Mouse (Mus musculus): ENCODE measurements at regions not wholly inside any gene's neighbourhood (a gene's known extent, or its start where the extent isn't known, plus 50 kb on each side); places are given as distances from the start of the nearest gene placed in this dataset.

GRCm38 (mm10) chr13:28504340-28504739 is 247.0 kb downstream of the Gm11361 start:
- TF ChIP-seq CTCF (IDR thresholded peaks at IDR 0.05): no peak
- Histone ChIP-seq H3K9ac (replicated peaks; ENCODE audit: low read length, poor library complexity, severe bottlenecking) (no peak overlapping the region), H3K4me2 (ENCODE audit: low read depth, low read length, poor library complexity, severe bottlenecking) (no peak overlapping the region), H3K27ac (ENCODE audit: low read depth, low read length) (no peak overlapping the region), H3K27me3 (ENCODE audit: insufficient read depth, low read length) (no peaks in the 10 kb centered on the region), H3K36me3 (ENCODE audit: insufficient read depth, low read length) (no peaks in the 10 kb centered on the region), H3K4me1 (ENCODE audit: insufficient read depth, low read length) (no peaks in the 10 kb centered on the region), H3K4me3 (ENCODE audit: low read depth, low read length) (no peak overlapping the region), H3K9me3 (ENCODE audit: low read length) (no peaks in the 10 kb centered on the region)
- WGBS: 90% methylated on average over 3 of the region's 3 CpGs
- DNase-seq (ENCODE audit: low spot score) (no peak), ATAC-seq (ENCODE audit: low FRiP score) (no peak)

- Histone ChIP-seq H3K4me2 (ENCODE audit: low read depth, low read length, poor library complexity, severe bottlenecking) (no peak overlapping the region), H3K27me3 (ENCODE audit: insufficient read depth, low read length) (no peaks in the 10 kb centered on the region), H3K9me3 (ENCODE audit: low read length) (no peaks in the 10 kb centered on the region), H3K9ac (replicated peaks; ENCODE audit: low read length, poor library complexity, severe bottlenecking) (no peak overlapping the region), H3K36me3 (ENCODE audit: insufficient read depth, low read length) (no peaks in the 10 kb centered on the region), H3K4me1 (ENCODE audit: insufficient read depth, low read length) (no peaks in the 10 kb centered on the region), H3K27ac (ENCODE audit: low read depth, low read length) (no peak overlapping the region), H3K4me3 (ENCODE audit: low read depth, low read length) (no peak overlapping the region)
- ATAC-seq (ENCODE audit: low FRiP score): no peak
- 77% methylated on average over 2 of the region's 2 CpGs for WGBS
- no peak for DNase-seq (ENCODE audit: low spot score)
- no peak for TF ChIP-seq CTCF (IDR thresholded peaks at IDR 0.05)
These were observed 244.8 kb downstream of the Gm11361 start for GRCm38 (mm10) chr13:28502171-28502570.

DNA sequence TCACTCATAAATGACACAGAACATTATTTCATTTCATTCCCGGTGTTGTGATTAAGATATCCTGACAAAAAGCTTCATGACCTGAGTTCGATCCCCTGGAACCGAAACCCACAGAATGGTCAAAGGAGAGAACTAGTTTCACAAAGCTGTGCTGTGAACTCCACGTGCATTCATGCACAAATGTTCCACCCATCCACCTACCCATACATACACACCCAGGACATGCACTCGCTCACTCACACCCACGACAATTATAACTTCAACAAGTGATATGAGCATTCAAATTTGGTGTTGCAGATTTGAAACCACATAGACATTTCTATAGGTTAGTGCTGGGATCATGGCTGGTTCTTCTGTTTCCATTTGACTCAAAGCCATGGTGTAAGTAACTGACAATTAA is 243.4 kb downstream of the Gm11361 start:
- H3K27me3 ChIP-seq (ENCODE audit: insufficient read depth, low read length): no peaks in the 10 kb centered on the region
- H3K4me2 ChIP-seq (ENCODE audit: low read depth, low read length, poor library complexity, severe bottlenecking): no peak overlapping the region
- no peak for TF ChIP-seq CTCF (IDR thresholded peaks at IDR 0.05)
- no peak for ATAC-seq (ENCODE audit: low FRiP score)
- H3K9ac ChIP-seq (replicated peaks; ENCODE audit: low read length, poor library complexity, severe bottlenecking): no peak overlapping the region
- H3K4me1 ChIP-seq (ENCODE audit: insufficient read depth, low read length): no peaks in the 10 kb centered on the region
- no peaks in the 10 kb centered on the region for H3K36me3 ChIP-seq (ENCODE audit: insufficient read depth, low read length)
- WGBS: 95% methylated on average over 6 of the region's 6 CpGs
- DNase-seq (ENCODE audit: low spot score): no peak
- no peak overlapping the region for H3K4me3 ChIP-seq (ENCODE audit: low read depth, low read length)
- H3K9me3 ChIP-seq (ENCODE audit: low read length): no peaks in the 10 kb centered on the region
- H3K27ac ChIP-seq (ENCODE audit: low read depth, low read length): no peak overlapping the region

DNA sequence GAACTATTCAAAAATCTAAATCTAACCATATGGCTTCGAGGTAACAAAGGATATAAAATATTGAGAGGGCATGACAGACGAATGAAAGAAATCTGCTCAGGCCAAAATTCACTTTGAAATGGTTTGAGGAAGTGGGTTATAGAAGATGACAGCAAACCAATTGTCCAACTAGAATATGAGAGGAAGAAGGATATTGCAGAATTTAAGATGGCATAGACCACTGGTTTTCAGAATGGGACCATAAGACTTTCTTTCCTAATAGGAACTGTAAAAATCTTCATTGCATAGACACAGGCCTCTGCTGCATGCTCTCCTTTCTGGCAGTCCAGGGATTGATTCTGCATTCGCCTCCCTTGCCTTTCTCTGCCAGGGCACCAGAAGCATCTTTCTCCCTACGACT is 240.2 kb downstream of the Gm11361 start:
- TF ChIP-seq CTCF (IDR thresholded peaks at IDR 0.05): no peak
- no peak overlapping the region for H3K27ac ChIP-seq (ENCODE audit: low read depth, low read length)
- 81% methylated on average over 4 of the region's 4 CpGs for WGBS

DNA sequence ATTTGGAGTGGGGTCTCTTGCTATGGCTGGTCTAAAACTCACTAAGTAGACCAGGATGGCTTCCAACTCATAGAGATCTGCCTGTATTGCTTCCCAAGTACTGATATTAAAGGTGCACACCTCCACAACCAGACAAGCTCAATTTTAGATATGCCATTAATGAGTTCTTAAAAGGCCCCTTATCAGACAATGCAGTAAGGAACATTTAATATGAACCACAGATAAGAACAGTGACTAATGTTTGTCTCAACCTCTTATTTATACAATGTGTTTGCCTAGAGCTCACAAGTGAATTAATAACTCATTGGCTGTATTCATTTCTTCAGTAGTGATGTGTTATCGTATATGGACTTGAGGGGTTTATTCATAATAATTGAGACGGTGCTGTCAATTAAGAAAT is 234.7 kb downstream of the Gm11361 start:
- Histone ChIP-seq H3K4me3 (ENCODE audit: low read depth, low read length) (no peak overlapping the region), H3K27me3 (ENCODE audit: insufficient read depth, low read length) (no peaks in the 10 kb centered on the region), H3K27ac (ENCODE audit: low read depth, low read length) (no peak overlapping the region), H3K9ac (replicated peaks; ENCODE audit: low read length, poor library complexity, severe bottlenecking) (no peak overlapping the region), H3K4me2 (ENCODE audit: low read depth, low read length, poor library complexity, severe bottlenecking) (no peak overlapping the region), H3K36me3 (ENCODE audit: insufficient read depth, low read length) (no peaks in the 10 kb centered on the region), H3K4me1 (ENCODE audit: insufficient read depth, low read length) (no peaks in the 10 kb centered on the region), H3K9me3 (ENCODE audit: low read length) (no peaks in the 10 kb centered on the region)
- 78% methylated on average over 2 of the region's 2 CpGs for WGBS
- ATAC-seq (ENCODE audit: low FRiP score) (no peak), DNase-seq (ENCODE audit: low spot score) (no peak)
- TF ChIP-seq CTCF (IDR thresholded peaks at IDR 0.05): no peak

More for the DNA sequence above, 240.2 kb downstream of the Gm11361 start:
- Histone ChIP-seq H3K27me3 (ENCODE audit: insufficient read depth, low read length) (no peaks in the 10 kb centered on the region), H3K9ac (replicated peaks; ENCODE audit: low read length, poor library complexity, severe bottlenecking) (no peak overlapping the region), H3K4me3 (ENCODE audit: low read depth, low read length) (no peak overlapping the region), H3K9me3 (ENCODE audit: low read length) (no peaks in the 10 kb centered on the region), H3K4me1 (ENCODE audit: insufficient read depth, low read length) (no peaks in the 10 kb centered on the region), H3K36me3 (ENCODE audit: insufficient read depth, low read length) (no peaks in the 10 kb centered on the region), H3K4me2 (ENCODE audit: low read depth, low read length, poor library complexity, severe bottlenecking) (no peak overlapping the region)
- DNase-seq (ENCODE audit: low spot score) (no peak), ATAC-seq (ENCODE audit: low FRiP score) (no peak)

DNA sequence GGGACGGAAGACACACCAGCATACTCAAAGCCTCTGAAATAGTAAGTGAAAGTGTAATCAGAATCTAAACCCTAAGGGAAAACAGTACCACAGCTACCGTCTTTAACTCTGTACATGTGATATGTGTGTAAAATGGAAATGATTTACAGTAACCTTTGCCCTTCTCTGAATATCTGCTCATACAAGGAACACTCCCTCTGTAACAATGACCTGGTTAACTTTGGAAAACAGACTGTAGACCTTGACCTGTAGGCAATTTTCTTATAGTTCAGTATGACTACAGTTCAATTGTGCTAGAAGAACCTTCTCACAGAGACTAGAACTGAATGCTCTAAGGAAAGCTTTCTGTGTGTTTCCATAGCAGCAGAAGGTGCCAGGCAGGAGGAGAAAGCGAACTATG is 226.4 kb downstream of the Gm11361 start:
- Histone ChIP-seq H3K36me3 (ENCODE audit: insufficient read depth, low read length) (no peaks in the 10 kb centered on the region), H3K4me1 (ENCODE audit: insufficient read depth, low read length) (no peaks in the 10 kb centered on the region), H3K9ac (replicated peaks; ENCODE audit: low read length, poor library complexity, severe bottlenecking) (no peak overlapping the region), H3K27ac (ENCODE audit: low read depth, low read length) (no peak overlapping the region), H3K9me3 (ENCODE audit: low read length) (no peaks in the 10 kb centered on the region), H3K4me3 (ENCODE audit: low read depth, low read length) (no peak overlapping the region), H3K27me3 (ENCODE audit: insufficient read depth, low read length) (no peaks in the 10 kb centered on the region), H3K4me2 (ENCODE audit: low read depth, low read length, poor library complexity, severe bottlenecking) (no peak overlapping the region)
- no peak for TF ChIP-seq CTCF (IDR thresholded peaks at IDR 0.05)
- ATAC-seq (ENCODE audit: low FRiP score): no peak
- DNase-seq (ENCODE audit: low spot score): no peak
- WGBS: 63% methylated on average over 3 of the region's 3 CpGs

Data from midbrain, postnatal 0 days (tissue).